Mouse (Mus musculus) embryonic facial prominence, embryonic 15.5 days (tissue): ENCODE measurements around the gene Supt7l. TPM values are rescaled to one million over a fixed set of nuclear protein-coding genes. Genes with fewer than 3 reads are reported as not detected.

Source experiments
- ATAC-seq: fragments of 200-750 bp; cut with Nextera tagmentation; 2 replicates; pipeline ENCODE4 v1.8.0; 2017; ENCODE audit warnings: low read depth, moderate TSS enrichment; ENCODE audit not compliant: insufficient number of reproducible peaks, low FRiP score, low TSS enrichment
- H3K27ac ChIP-seq: fragments of 300-500 bp; sonication (generic); replicated peaks from 2 replicates; pipeline ENCODE4 v1.5.1; 2015; ENCODE audit warnings: mild to moderate bottlenecking, inconsistent platforms
- H3K27me3 ChIP-seq: fragments of 300-500 bp; sonication (generic); 2 replicates; pipeline ENCODE4 v1.6.1; 2015; ENCODE audit warnings: inconsistent platforms
- H3K36me3 ChIP-seq: fragments of 300-500 bp; sonication (generic); 2 replicates; pipeline ENCODE4 v1.6.1; 2015; ENCODE audit warnings: mild to moderate bottlenecking, inconsistent platforms
- H3K4me1 ChIP-seq: fragments of 300-500 bp; sonication (generic); 2 replicates; pipeline ENCODE4 v1.6.1; 2015; ENCODE audit warnings: inconsistent platforms
- H3K4me2 ChIP-seq: fragments of 300-500 bp; sonication (generic); replicated peaks from 2 replicates; pipeline ENCODE4 v1.6.1; 2015; ENCODE audit warnings: mild to moderate bottlenecking, inconsistent platforms
- H3K4me3 ChIP-seq: fragments of 300-500 bp; sonication (generic); replicated peaks from 2 replicates; pipeline ENCODE4 v1.5.1; 2015; ENCODE audit warnings: mild to moderate bottlenecking, inconsistent platforms
- H3K9ac ChIP-seq: fragments of 300-500 bp; sonication (generic); 2 replicates; pipeline ENCODE4 v1.6.1; 2015; ENCODE audit warnings: inconsistent platforms
- H3K9me3 ChIP-seq: fragments of 300-500 bp; sonication (generic); replicated peaks from 2 replicates; pipeline ENCODE4 v1.6.1; 2016; ENCODE audit warnings: inconsistent platforms
- WGBS: fragments of 180-500 bp; shearing (Covaris S2); methylation state at CpG from one replicate; pipeline ENCODE4 v1.1.7; 2015; 5-methylcytosine and 5-hydroxymethylcytosine counted together
- polyA plus RNA-seq: library from polyadenylated mRNA; unstranded; fragments of >200 nt; fragmentation: Nextera tagmentation; extraction: Ambion mirVana; gene quantifications from 2 replicates; pipeline ENCODE4 v1.2.1, GENCODE M21; 2015

The Supt7l gene
- polyA plus RNA-seq, 1 experiment from 2014 or later = 25.2 TPM

DNA sequence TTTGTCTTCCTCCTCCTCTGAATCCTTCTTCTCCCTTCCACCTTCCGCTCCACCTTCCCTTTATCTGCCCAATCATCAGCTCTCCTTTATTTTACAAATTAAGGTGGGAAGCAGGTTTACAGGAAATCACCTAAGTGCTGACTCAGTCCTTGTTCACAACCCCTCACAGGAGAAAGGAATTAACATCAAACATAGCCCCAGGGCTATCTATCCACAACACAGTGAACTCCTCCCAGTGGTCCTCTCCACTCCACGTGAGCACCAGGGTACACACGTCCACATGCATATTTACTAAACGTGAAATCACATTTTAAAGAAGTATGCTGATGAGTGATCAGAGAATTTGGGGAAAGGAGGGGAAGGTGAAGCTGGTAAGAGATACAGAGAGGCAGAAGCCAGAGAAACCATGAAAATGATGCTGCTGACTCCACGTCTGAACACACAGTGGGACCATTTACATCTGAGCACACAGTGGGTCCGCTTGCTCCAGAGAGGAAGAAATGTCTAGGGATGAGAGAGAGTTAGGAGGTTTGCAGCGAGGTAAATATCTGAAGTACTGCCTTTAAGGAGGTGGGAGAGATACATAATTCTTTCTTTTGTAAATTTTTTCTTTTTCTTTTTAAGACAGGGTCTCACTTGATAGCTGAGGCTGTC, 38.4 kb downstream of the Supt7l start:
- Histone ChIP-seq H3K27me3 (no peaks in the 10 kb centered on the region), H3K4me3 (no peak overlapping the region), H3K4me1 (no peaks in the 10 kb centered on the region), H3K4me2 (no peak overlapping the region), H3K9me3 (no peaks in the 10 kb centered on the region), H3K9ac (no peak overlapping the region), H3K36me3 (0 out of 2 replicates have a peak, but pooled peaks cover 6% of the 10 kb centered on the region), H3K27ac (no peak overlapping the region)
- no peak for ATAC-seq
- WGBS = 62% methylated on average over 7 of the region's 7 CpGs

DNA sequence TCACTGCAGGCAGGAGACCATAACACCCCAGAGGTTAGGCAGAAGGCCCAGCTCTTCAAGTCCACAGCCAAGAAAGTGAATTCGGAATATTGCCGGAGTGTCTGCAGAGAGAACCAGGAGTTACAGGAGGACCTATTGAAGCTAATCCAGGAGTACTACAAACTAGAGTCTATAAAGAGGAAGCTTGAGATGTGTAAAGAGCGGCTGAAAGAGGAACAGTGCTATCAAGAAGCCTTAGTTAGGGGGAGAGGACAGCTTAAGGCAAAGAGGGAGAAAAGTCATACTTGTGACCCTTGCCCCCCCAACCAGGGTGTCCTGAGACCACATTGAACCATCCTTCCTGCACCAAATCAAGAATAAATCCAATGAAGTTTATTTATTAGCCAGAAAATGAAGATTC, 39.7 kb downstream of the Supt7l start:
- H3K9me3 ChIP-seq = no peaks in the 10 kb centered on the region
- no peak overlapping the region for H3K27ac ChIP-seq
- no peak overlapping the region for H3K4me2 ChIP-seq
- no peak overlapping the region for H3K9ac ChIP-seq
- ATAC-seq = no peak
- no peaks in the 10 kb centered on the region for H3K27me3 ChIP-seq
- H3K4me3 ChIP-seq = no peak overlapping the region
- 0 out of 2 replicates have a peak, but pooled peaks cover 6% of the 10 kb centered on the region for H3K36me3 ChIP-seq
- WGBS = 92% methylated on average over 3 of the region's 3 CpGs
- no peaks in the 10 kb centered on the region for H3K4me1 ChIP-seq

DNA sequence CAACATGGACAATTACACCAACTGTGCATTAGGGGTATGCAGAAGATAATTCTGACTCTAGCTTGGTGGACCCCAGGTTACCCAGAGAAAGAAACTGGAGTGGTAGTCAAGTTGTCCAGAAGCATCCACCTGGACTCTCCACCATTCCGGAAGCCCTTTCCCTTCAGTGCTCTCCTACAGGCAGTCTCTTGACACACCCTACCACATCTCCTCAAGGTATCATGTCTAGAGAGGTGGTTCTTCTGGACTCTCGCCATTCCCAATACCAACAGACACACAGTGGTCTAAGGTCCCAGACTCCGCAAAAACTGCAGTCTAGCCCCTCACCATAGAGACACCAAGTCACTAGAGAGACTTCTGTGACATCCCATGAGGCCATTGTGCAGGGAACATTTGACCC, 42.2 kb downstream of the Supt7l start, which contains the start of gene 4930548H24Rik:
Gene 4930548H24Rik, plus strand, starts transcription at position 301 of the 400 bp plus-strand sequence.
- Histone ChIP-seq H3K36me3 (peaks cover 26% of the 10 kb centered on the region), H3K9me3 (no peaks in the 10 kb centered on the region), H3K4me3 (no peak within 1 kb of the TSS), H3K4me2 (no peak within 1 kb of the TSS), H3K27me3 (no peaks in the 10 kb centered on the region), H3K4me1 (no peaks in the 10 kb centered on the region), H3K9ac (no peak within 1 kb of the TSS), H3K27ac (no peak within 1 kb of the TSS)
- no peak for ATAC-seq
- WGBS = 98% methylated on average over 3 of the region's 3 CpGs

DNA sequence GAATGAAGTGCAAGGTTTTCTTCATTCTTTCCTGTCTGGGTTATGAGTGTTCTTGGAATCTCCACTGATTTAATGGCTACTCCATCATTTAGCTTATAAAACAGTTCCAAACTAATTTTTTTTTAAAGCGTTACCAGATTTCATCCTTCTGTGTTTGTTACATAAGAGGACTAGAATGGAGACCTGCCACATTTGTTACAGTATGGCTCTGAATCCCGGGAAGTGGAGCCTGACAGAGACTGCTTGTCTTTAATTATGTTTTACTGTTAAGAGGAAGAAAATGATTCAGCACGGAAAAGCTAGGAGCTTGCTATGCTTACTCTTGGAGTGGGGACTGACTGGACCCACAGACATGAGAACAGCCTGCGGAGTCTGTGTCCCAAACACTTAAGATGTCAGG, 47.1 kb downstream of the Supt7l start:
- Histone ChIP-seq H3K36me3 (peaks cover 74% of the 10 kb centered on the region), H3K4me1 (no peaks in the 10 kb centered on the region), H3K4me2 (no peak overlapping the region), H3K9ac (no peak overlapping the region), H3K27ac (no peak overlapping the region), H3K27me3 (no peaks in the 10 kb centered on the region), H3K9me3 (no peaks in the 10 kb centered on the region), H3K4me3 (no peak overlapping the region)
- 92% methylated on average over 4 of the region's 4 CpGs for WGBS
- no peak for ATAC-seq

DNA sequence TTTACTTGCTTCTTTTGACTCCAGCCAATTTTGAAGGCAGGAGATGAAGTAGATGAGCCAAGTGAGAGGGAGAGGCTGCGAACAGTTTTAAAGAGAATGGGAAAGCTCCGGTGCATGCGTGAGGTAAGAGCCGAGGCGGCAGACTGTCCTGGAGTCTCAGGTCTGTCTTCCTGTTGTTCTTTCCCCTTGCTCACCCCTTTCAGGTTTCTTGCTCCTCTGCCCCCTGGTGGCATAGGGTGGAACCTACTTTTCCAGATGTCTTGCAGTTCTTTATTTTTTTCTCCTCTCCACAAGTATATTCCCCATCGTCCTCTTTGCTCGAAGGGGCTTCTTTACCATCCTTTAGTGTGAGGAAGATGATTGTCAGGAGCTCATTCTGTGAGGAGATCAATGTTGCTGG, 57.3 kb downstream of the Supt7l start:
- ATAC-seq = no peak
- WGBS = 68% methylated on average over 7 of the region's 7 CpGs
- no peak overlapping the region for H3K4me2 ChIP-seq
- H3K9me3 ChIP-seq = no peaks in the 10 kb centered on the region
- no peak overlapping the region for H3K4me3 ChIP-seq
- H3K4me1 ChIP-seq = no peaks in the 10 kb centered on the region
- no peaks in the 10 kb centered on the region for H3K27me3 ChIP-seq
- H3K27ac ChIP-seq = no peak overlapping the region
- H3K36me3 ChIP-seq = peaks cover 87% of the 10 kb centered on the region
- no peak overlapping the region for H3K9ac ChIP-seq

DNA sequence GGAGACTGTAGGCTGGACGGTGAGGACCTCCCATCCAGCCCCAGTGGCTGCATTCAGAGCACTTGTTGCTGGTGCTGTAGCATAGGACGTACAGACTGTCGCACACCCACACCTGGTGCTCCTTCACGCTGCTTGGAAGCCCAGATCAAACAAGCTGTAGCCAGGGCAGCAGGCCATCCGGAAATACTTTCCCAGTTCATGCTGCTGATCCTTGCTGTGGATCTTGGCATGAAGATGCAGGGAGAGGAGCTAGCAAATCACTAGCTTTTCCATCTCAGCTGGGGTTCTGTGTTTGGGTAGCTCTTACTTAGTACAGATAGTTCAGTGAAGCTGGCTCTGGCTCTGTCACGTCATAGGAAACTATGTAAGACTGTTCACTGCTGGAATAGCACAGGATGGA, 57.9 kb downstream of the Supt7l start:
- no peaks in the 10 kb centered on the region for H3K27me3 ChIP-seq
- H3K36me3 ChIP-seq = peaks cover 85% of the 10 kb centered on the region

DNA sequence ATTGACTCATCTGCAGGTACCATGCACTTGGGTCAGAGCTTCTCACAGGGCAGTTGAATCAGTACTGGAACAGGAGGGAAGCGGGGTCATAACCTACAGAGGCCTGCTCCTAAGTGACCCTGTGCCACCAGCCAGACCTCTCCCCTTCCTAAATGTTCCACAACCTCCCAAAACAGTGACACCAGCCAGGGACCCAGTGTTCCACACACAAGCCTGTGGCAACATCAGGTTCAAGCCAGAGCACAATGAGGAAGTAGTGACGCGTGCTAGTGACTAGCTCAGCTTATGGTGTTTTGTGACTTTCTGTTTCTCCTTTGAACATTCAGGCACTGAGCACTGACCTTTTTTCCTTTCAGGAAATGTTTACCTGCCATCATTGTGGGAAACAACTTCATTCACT, 59.8 kb downstream of the Supt7l start:
- no peak overlapping the region for H3K4me3 ChIP-seq

More for the DNA sequence above, 57.9 kb downstream of the Supt7l start:
- Histone ChIP-seq H3K4me2 (no peak overlapping the region), H3K9ac (no peak overlapping the region), H3K9me3 (no peaks in the 10 kb centered on the region), H3K4me1 (no peaks in the 10 kb centered on the region), H3K27ac (no peak overlapping the region; the same call in 1 of the 2 replicates), H3K4me3 (no peak overlapping the region)
- 92% methylated on average over 6 of the region's 6 CpGs for WGBS
- ATAC-seq = no peak

More for the DNA sequence above, 59.8 kb downstream of the Supt7l start:
- no peaks in the 10 kb centered on the region for H3K4me1 ChIP-seq
- H3K4me2 ChIP-seq = no peak overlapping the region
- no peaks in the 10 kb centered on the region for H3K9me3 ChIP-seq
- no peaks in the 10 kb centered on the region for H3K27me3 ChIP-seq
- no peak overlapping the region for H3K9ac ChIP-seq
- H3K36me3 ChIP-seq = peaks cover 65% of the 10 kb centered on the region
- ATAC-seq = no peak
- H3K27ac ChIP-seq = no peak overlapping the region
- WGBS = 95% methylated on average over 3 of the region's 3 CpGs

Other genes starting within 250 kb of the Supt7l start
- 39.4 and 39.5 TPM in 2 replicates for gene Ift172, start 236.7 kb downstream of the Supt7l start, polyA plus RNA-seq
- 85.5 and 89.8 TPM in 2 replicates for gene Fndc4, start 231.7 kb downstream of the Supt7l start, polyA plus RNA-seq
- 0.15 and 0.30 TPM in 2 replicates for gene Gckr, start 230.4 kb downstream of the Supt7l start, polyA plus RNA-seq
- gene Zfp512, start 75.4 kb downstream of the Supt7l start, polyA plus RNA-seq = 50.0 and 51.9 TPM in 2 replicates
- 0.15 TPM in 1 of 2 replicates, not detected in the other for gene 4930548H24Rik, start 42.1 kb downstream of the Supt7l start, polyA plus RNA-seq
- gene Gpn1, start 33.1 kb downstream of the Supt7l start, polyA plus RNA-seq = 53.7 and 56.9 TPM in 2 replicates
- 32.7 and 34.0 TPM in 2 replicates for gene Slc4a1ap, start 812 bp downstream of the Supt7l start, polyA plus RNA-seq
- gene Mrpl33, start 69.1 kb upstream of the Supt7l start, polyA plus RNA-seq = 283 and 287 TPM in 2 replicates
- 3.0 and 4.2 TPM in 2 replicates for gene Rbks, start 169.8 kb upstream of the Supt7l start, polyA plus RNA-seq
- 50.6 and 56.0 TPM in 2 replicates for gene Babam2, start 169.9 kb upstream of the Supt7l start, polyA plus RNA-seq